Mouse (Mus musculus) skeletal muscle tissue, postnatal 0 days (tissue): Measurements from ENCODE around the gene Vps25. TPM values are rescaled to one million over a fixed set of nuclear protein-coding genes. Genes with fewer than 3 reads are reported as not detected.

Experiments
- polyA plus RNA-seq: library from polyadenylated mRNA; unstranded; fragments of >200 nt; fragmentation: Nextera tagmentation; extraction: Ambion mirVana; gene quantifications from 2 replicates; pipeline ENCODE4 v1.2.1, GENCODE M21; 2015

The Vps25 gene
- polyA plus RNA-seq: 54.8 and 66.6 TPM in 2 replicates

GRCm38 (mm10) chr11:101253613-101254389 is at the start of gene Vps25:
Gene Vps25, plus strand, starts transcription at chr11:101253707.

GRCm38 (mm10) chr11:101226065-101226701 is 27.3 kb upstream of the Vps25 start, which contains the start of gene Ezh1:
Gene Ezh1, minus strand, starts transcription at chr11:101226463.

GRCm38 (mm10) chr11:101245855-101246701 is 7.4 kb upstream of the Vps25 start, which contains the start of gene Ramp2:
Gene Ramp2, plus strand, starts transcription at chr11:101246028.

GRCm38 (mm10) chr11:101259948-101260825 is 6.7 kb downstream of the Vps25 start, which contains the start of gene Wnk4:
Gene Wnk4, plus strand, starts transcription at chr11:101260567.

GRCm38 (mm10) chr11:101278223-101279192 is 25.0 kb downstream of the Vps25 start, which contains the start of the genes Cntd1 and Coa3:
Gene Cntd1, plus strand, starts transcription at chr11:101279012.
Gene Coa3, minus strand, starts transcription at chr11:101279114.

GRCm38 (mm10) chr11:101302004-101302798 is 48.7 kb downstream of the Vps25 start, which contains the start of gene Becn1:
Gene Becn1, minus strand, starts transcription at chr11:101302286.

Other genes starting within 250 kb of the Vps25 start
- gene Atp6v0a1, start 244.3 kb upstream of the Vps25 start, polyA plus RNA-seq: 36.1 and 37.8 TPM in 2 replicates
- 8.8 and 11.4 TPM in 2 replicates for gene Naglu, start 183.7 kb upstream of the Vps25 start, polyA plus RNA-seq
- not detected in 2 replicates for gene Hsd17b1, start 175.3 kb upstream of the Vps25 start, polyA plus RNA-seq
- 15.5 and 25.7 TPM in 2 replicates for gene Coasy, start 171.1 kb upstream of the Vps25 start, polyA plus RNA-seq
- 21.8 and 26.3 TPM in 2 replicates for gene Mlx, start 166.4 kb upstream of the Vps25 start, polyA plus RNA-seq
- 5.7 and 7.6 TPM in 2 replicates for gene Psmc3ip, start 158.3 kb upstream of the Vps25 start, polyA plus RNA-seq
- gene Retreg3, start 133.8 kb upstream of the Vps25 start, polyA plus RNA-seq: 14.9 TPM in 2 replicates
- 26.9 and 31.9 TPM in 2 replicates for gene Tubg1, start 133.8 kb upstream of the Vps25 start, polyA plus RNA-seq
- gene Tubg2, start 97.8 kb upstream of the Vps25 start, polyA plus RNA-seq: 2.2 and 2.7 TPM in 2 replicates
- 0.50 and 0.59 TPM in 2 replicates for gene Cntnap1, start 83.2 kb upstream of the Vps25 start, polyA plus RNA-seq
- gene Plekhh3, start 82.4 kb upstream of the Vps25 start, polyA plus RNA-seq: 16.0 and 20.6 TPM in 2 replicates
- 0.32 and 0.35 TPM in 2 replicates for gene Ccr10, start 78.3 kb upstream of the Vps25 start, polyA plus RNA-seq
- gene Ezh1, start 27.2 kb upstream of the Vps25 start, polyA plus RNA-seq: 10.7 and 14.2 TPM in 2 replicates
- 98.1 and 102 TPM in 2 replicates for gene Ramp2, start 7.7 kb upstream of the Vps25 start, polyA plus RNA-seq
- 1.5 and 1.7 TPM in 2 replicates for gene Wnk4, start 6.9 kb downstream of the Vps25 start, polyA plus RNA-seq
- 0.24 and 0.41 TPM in 2 replicates for gene Cntd1, start 25.3 kb downstream of the Vps25 start, polyA plus RNA-seq
- gene Coa3, start 25.4 kb downstream of the Vps25 start, polyA plus RNA-seq: 145 and 147 TPM in 2 replicates
- gene Becn1, start 48.6 kb downstream of the Vps25 start, polyA plus RNA-seq: 69.9 and 72.6 TPM in 2 replicates
- gene Psme3, start 62.5 kb downstream of the Vps25 start, polyA plus RNA-seq: 44.9 and 53.1 TPM in 2 replicates
- 0.06 and 0.23 TPM in 2 replicates for gene Aoc2, start 71.4 kb downstream of the Vps25 start, polyA plus RNA-seq
- gene Aoc3, start 76.9 kb downstream of the Vps25 start, polyA plus RNA-seq: 4.1 and 8.1 TPM in 2 replicates
- gene G6pc, start 113.9 kb downstream of the Vps25 start, polyA plus RNA-seq: 0.09 TPM in 1 of 2 replicates, not detected in the other
- 25.4 and 25.7 TPM in 2 replicates for gene Aarsd1, start 163.9 kb downstream of the Vps25 start, polyA plus RNA-seq
- 3.9 and 7.0 TPM in 2 replicates for gene Gm27029, start 171.1 kb downstream of the Vps25 start, polyA plus RNA-seq
- gene Rundc1, start 171.4 kb downstream of the Vps25 start, polyA plus RNA-seq: 8.9 and 9.2 TPM in 2 replicates
- gene Ptges3l, start 171.6 kb downstream of the Vps25 start, polyA plus RNA-seq: 143 and 148 TPM in 2 replicates
- gene Rpl27, start 188.6 kb downstream of the Vps25 start, polyA plus RNA-seq: 221 and 229 TPM in 2 replicates
- gene Ifi35, start 194.7 kb downstream of the Vps25 start, polyA plus RNA-seq: 14.9 and 17.1 TPM in 2 replicates
- 3.0 and 3.9 TPM in 2 replicates for gene Rnd2, start 211.3 kb downstream of the Vps25 start, polyA plus RNA-seq
- gene Vat1, start 212.5 kb downstream of the Vps25 start, polyA plus RNA-seq: 22.7 and 30.2 TPM in 2 replicates